Mouse (Mus musculus) neural tube, embryonic 12.5 days (tissue): ENCODE measurements around the gene Gm21958. TPM values are rescaled to one million over a fixed set of nuclear protein-coding genes. Genes with fewer than 3 reads are reported as not detected.
"Not testable (repeated sequence)": the region's sequence is repeated elsewhere in the genome, so short reads cannot be mapped to it uniquely, and the experiment has no call there.

ENCODE experiments used
- ATAC-seq: fragments of 200-750 bp; cut with Nextera tagmentation; 2 replicates; pipeline ENCODE4 v1.8.0; 2017; ENCODE audit warnings: low read depth, mild to moderate bottlenecking, moderate TSS enrichment, moderate library complexity; ENCODE audit not compliant: low FRiP score
- H3K27ac ChIP-seq: fragments of 300-500 bp; sonication (generic); 2 replicates; pipeline ENCODE4 v1.5.1; 2016
- H3K27me3 ChIP-seq: fragments of 300-500 bp; sonication (generic); replicated peaks from 2 replicates; pipeline ENCODE4 v1.6.1; 2016; ENCODE audit warnings: mild to moderate bottlenecking
- H3K36me3 ChIP-seq: fragments of 300-500 bp; sonication (generic); 2 replicates; pipeline ENCODE4 v1.6.1; 2016; ENCODE audit warnings: mild to moderate bottlenecking
- H3K4me1 ChIP-seq: fragments of 300-500 bp; sonication (generic); 2 replicates; pipeline ENCODE4 v1.6.1; 2016
- H3K4me2 ChIP-seq: fragments of 300-500 bp; sonication (generic); replicated peaks from 2 replicates; pipeline ENCODE4 v1.6.1; 2016; ENCODE audit warnings: mild to moderate bottlenecking
- H3K4me3 ChIP-seq: fragments of 300-500 bp; sonication (generic); 2 replicates; pipeline ENCODE4 v1.5.1; 2016
- H3K9ac ChIP-seq: fragments of 300-500 bp; sonication (generic); 2 replicates; pipeline ENCODE4 v1.6.1; 2016; ENCODE audit warnings: mild to moderate bottlenecking
- H3K9me3 ChIP-seq: fragments of 300-500 bp; sonication (generic); 2 replicates; pipeline ENCODE4 v1.6.1; 2016; ENCODE audit warnings: mild to moderate bottlenecking
- WGBS: fragments of 180-500 bp; shearing (Covaris S2); methylation state at CpG from one replicate; pipeline ENCODE4 v1.1.7; 2016; 5-methylcytosine and 5-hydroxymethylcytosine counted together
- polyA plus RNA-seq: library from polyadenylated mRNA; unstranded; fragments of >200 nt; fragmentation: Nextera tagmentation; extraction: Ambion mirVana; gene quantifications from 2 replicates; pipeline ENCODE4 v1.2.1, GENCODE M21; 2016

The Gm21958 gene
- polyA plus RNA-seq, 1 experiment from 2014 or later, result not detected

DNA sequence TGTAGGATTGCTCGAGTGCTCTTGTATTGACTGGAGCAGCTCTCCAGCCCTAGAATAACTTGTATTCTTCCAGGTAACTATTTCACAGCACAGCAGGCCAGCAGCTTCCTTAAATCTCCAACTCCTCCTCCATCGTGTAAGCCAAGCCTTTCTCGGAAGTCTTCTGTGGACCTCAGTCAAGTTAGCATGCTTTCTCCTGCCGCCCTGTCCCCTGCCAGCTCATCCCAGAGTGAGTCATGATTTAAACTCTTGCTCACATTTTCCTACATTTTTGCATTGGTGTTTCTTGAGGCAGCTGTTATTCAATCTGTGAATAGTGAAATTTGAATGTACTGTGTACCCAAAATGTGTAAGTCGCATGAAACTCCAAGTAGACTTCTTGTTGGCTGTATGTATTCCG, 1.3 kb upstream of the Gm21958 start:
- H3K27ac ChIP-seq, result no peak overlapping the region
- no peak overlapping the region for H3K4me2 ChIP-seq
- no peak overlapping the region for H3K9ac ChIP-seq
- no peak for ATAC-seq
- H3K36me3 ChIP-seq, result peaks cover 62% of the 10 kb centered on the region
- 92% methylated on average over 6 of the region's 6 CpGs for WGBS
- no peaks in the 10 kb centered on the region for H3K27me3 ChIP-seq
- no peak overlapping the region for H3K4me3 ChIP-seq
- no peaks in the 10 kb centered on the region for H3K9me3 ChIP-seq
- no peaks in the 10 kb centered on the region for H3K4me1 ChIP-seq

DNA sequence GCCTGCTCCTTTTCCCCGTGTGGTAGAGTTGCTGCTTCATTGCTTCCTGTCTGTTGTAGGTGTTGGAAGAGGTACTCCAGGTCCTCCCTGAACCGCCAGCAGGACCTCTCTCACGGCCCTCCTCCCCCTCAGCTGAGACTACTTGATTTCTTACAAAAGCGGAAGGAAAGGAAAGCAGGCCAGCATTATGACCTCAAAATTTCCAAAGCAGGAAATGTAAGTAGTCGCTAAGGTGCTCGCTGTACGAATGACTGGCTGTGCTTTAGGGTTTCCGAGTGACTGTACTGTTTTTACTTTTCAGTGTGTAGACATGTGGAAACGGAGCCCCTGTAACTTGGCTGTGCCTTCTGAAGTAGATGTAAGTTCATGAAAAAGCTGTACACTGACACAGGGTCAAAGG, 5.2 kb downstream of the Gm21958 start:
- ATAC-seq, result no peak
- Histone ChIP-seq H3K27me3 (no peaks in the 10 kb centered on the region), H3K9me3 (no peaks in the 10 kb centered on the region), H3K4me3 (no peak overlapping the region), H3K9ac (no peak overlapping the region), H3K4me2 (no peak overlapping the region), H3K36me3 (peaks cover 77% of the 10 kb centered on the region), H3K4me1 (no peaks in the 10 kb centered on the region), H3K27ac (no peak overlapping the region)
- 89% methylated on average over 9 of the region's 9 CpGs for WGBS

DNA sequence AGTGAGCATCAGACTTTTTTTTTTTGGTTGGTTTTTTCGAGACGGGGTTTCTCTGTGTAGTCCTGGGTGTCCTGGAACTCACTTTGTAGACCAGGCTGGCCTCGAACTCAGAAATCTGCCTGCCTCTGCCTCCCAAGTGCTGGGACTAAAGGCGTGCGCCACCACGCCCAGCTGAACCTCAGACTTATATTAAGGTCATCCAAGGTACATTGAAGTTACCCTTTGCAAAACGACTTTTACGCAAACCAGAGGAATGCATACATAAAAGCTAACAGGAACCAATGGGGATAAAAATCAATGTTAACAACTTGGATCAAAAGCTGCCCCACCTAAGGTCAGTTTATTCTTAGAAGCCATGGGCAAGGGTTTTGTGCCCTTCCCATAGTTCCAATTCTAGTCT, 10.0 kb downstream of the Gm21958 start:
- peaks cover 68% of the 10 kb centered on the region for H3K36me3 ChIP-seq
- not testable (repeated sequence) for H3K4me1 ChIP-seq, H3K9me3 ChIP-seq, H3K4me2 ChIP-seq, H3K9ac ChIP-seq, H3K27me3 ChIP-seq, ATAC-seq, H3K27ac ChIP-seq, H3K4me3 ChIP-seq
- 98% methylated on average over 8 of the region's 8 CpGs for WGBS

DNA sequence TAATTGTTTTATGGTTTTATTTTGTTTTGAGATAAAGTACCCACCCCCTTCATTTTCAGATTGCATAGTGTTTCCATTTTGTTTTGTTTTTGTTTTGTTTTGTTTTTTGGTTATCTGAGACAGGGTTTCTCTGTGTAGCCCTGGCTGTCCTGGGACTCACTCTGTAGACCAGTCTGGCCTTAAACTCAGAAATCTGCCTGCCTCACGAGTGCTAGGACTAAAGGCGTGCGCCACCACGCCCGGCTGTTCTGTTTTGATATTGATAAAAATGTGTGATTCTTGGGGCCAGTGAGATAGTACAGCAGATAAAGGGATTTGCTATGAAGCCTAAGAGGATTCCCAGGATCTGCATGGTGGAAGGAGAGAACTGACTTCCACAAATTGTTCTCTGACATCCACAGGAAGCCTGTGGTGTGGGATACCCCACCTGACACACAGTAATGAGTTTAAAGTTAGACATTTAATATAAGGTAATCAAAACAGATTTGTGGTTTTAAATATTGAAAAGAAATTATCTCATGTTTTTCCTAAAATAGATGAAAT, 14.3 kb downstream of the Gm21958 start:
- no peak overlapping the region for H3K27ac ChIP-seq
- H3K4me1 ChIP-seq, result no peaks in the 10 kb centered on the region
- H3K4me2 ChIP-seq, result no peak overlapping the region
- WGBS, result 95% methylated on average over 5 of the region's 5 CpGs
- H3K9ac ChIP-seq, result no peak overlapping the region
- no peaks in the 10 kb centered on the region for H3K27me3 ChIP-seq
- no peak overlapping the region for H3K4me3 ChIP-seq
- peaks cover 53% of the 10 kb centered on the region for H3K36me3 ChIP-seq
- no peaks in the 10 kb centered on the region for H3K9me3 ChIP-seq
- ATAC-seq, result no peak

DNA sequence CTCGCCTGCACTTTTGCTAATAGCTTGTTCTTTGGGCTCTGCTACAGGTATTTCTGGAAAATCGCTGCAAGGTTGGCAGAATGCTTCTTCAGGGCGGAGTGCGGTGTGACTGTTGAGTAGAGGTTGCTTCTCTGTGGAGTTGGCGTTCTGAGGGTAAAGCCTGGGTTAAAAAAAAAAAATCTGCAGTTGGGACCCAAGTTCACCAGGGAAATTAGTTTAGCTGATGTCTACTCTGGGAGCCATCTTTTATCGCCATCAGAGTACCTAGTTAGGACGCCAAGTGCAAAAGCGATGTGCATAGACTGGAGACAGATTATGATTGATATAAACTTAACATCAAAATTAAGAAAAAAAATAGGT, 21.1 kb downstream of the Gm21958 start:
- Histone ChIP-seq H3K4me2 (peak overlapping the region; percentile 64), H3K4me3 (peak overlapping the region; percentile 73), H3K27me3 (no peaks in the 10 kb centered on the region), H3K27ac (no peak overlapping the region; the same call in 1 of the 2 replicates), H3K4me1 (0 out of 2 replicates have a peak, but pooled peaks cover 3% of the 10 kb centered on the region), H3K9me3 (no peaks in the 10 kb centered on the region), H3K36me3 (peaks cover 19% of the 10 kb centered on the region), H3K9ac (peak overlapping the region; percentile 59)
- ATAC-seq, result no peak
- WGBS, result 0% methylated on average over 8 of the region's 8 CpGs

DNA sequence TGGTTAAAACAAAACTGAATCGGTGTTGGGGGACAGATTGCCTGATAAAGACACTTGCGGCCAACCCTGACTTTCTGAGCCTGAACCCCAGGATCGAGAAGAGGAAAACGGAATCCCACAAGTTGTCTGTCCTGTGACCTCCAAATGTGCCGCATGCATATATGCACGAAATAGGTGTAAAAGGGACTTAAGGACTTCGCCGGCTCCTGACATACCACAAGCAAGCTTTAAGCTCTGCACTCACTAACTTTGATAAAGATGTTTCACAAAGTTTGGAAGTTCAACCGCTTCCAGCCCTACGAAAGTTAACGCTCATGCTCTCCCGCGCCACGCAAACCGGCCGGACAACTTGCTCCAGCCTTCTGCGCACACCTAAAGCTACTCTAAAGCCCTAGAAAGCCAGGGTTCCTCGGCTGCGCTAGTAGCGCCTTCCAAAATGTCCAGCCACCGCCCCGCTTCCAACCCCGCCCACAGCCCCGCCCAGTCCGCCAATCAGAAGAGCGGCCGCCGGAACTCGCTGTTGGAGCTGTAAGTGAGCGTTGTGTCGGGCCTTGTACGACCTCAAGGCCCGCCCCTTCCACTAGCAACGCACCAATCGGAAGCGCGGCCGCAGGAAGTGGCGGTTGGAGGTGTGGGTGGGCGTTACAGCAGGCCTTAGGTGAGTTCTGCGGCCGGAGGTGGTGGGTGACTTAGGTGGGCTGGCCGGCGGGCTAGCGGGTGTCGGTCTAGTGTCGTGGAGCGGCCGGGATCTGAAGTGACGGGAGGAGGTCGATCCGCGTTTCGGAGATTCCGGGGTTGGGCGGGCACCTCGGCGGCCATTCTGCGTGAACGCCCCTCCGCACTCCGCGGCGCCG, 21.7 kb downstream of the Gm21958 start, which contains the start of gene Supt20:
TSS of gene Supt20 (plus strand) at position 606 of the 854 bp plus-strand sequence.
- peak within 1 kb of the TSS; percentile 73 for H3K4me3 ChIP-seq
- 0 out of 2 replicates have a peak, but pooled peaks cover 3% of the 10 kb centered on the region for H3K4me1 ChIP-seq
- no peaks in the 10 kb centered on the region for H3K27me3 ChIP-seq
- H3K27ac ChIP-seq, result no peak within 1 kb of the TSS; the same call in 1 of the 2 replicates
- peak within 1 kb of the TSS; percentile 64 for H3K4me2 ChIP-seq
- H3K9me3 ChIP-seq, result no peaks in the 10 kb centered on the region
- peaks cover 14% of the 10 kb centered on the region for H3K36me3 ChIP-seq
- H3K9ac ChIP-seq, result peak within 1 kb of the TSS; percentile 59
- 2% methylated on average over 65 of the region's 65 CpGs for WGBS
- ATAC-seq, result peak; percentile 99

DNA sequence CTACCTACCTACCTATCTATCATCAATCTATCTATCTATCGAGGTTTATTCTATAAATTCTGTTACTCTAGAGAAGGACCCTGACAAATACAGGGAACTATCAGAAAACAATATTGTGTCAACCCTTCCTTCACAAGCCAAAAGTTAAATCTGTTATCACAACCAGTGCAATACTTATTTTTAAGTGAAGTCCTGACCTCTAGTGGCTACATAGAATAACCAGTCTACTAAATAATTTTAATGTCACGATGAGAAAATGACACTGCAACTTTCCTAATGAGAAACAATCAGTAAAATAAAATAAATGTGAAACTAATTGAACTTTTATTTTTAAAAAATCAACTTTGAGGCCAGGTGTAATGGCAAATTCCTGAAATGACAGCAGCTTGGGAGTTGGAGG, 25.1 kb downstream of the Gm21958 start:
- no peak overlapping the region for H3K4me2 ChIP-seq
- no peak overlapping the region for H3K9ac ChIP-seq
- no peaks in the 10 kb centered on the region for H3K36me3 ChIP-seq
- no peaks in the 10 kb centered on the region for H3K9me3 ChIP-seq
- WGBS, result 58% methylated on average over 2 of the region's 2 CpGs
- 0 out of 2 replicates have a peak, but pooled peaks cover 3% of the 10 kb centered on the region for H3K4me1 ChIP-seq
- no peak overlapping the region for H3K27ac ChIP-seq
- H3K4me3 ChIP-seq, result no peak overlapping the region
- no peak for ATAC-seq
- no peaks in the 10 kb centered on the region for H3K27me3 ChIP-seq

DNA sequence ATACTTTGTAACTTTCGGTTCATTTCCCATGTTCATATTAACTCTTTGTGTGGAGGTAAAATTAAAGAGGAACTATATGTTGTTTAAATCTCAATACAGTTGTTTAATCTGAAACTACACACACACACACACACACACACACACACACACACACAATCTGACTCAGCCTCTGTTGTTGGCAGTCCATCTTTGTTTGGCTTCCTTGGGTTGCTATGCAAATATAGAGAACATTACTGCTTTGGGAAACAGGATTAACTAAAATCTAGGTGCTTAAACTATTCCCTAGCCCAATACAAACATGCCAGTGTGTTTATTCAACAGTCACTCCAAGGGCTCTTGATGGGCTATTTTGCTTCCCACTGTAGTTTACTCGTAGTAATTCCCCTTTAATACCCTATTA, 26.9 kb downstream of the Gm21958 start:
- H3K36me3 ChIP-seq, result no peaks in the 10 kb centered on the region
- H3K27me3 ChIP-seq, result no peaks in the 10 kb centered on the region
- H3K9ac ChIP-seq, result no peak overlapping the region
- no peak for ATAC-seq
- no peak overlapping the region for H3K4me3 ChIP-seq
- H3K4me2 ChIP-seq, result no peak overlapping the region
- 0 out of 2 replicates have a peak, but pooled peaks cover 3% of the 10 kb centered on the region for H3K4me1 ChIP-seq
- H3K9me3 ChIP-seq, result no peaks in the 10 kb centered on the region
- 74% methylated on average over 2 of the region's 2 CpGs for WGBS
- no peak overlapping the region for H3K27ac ChIP-seq

DNA sequence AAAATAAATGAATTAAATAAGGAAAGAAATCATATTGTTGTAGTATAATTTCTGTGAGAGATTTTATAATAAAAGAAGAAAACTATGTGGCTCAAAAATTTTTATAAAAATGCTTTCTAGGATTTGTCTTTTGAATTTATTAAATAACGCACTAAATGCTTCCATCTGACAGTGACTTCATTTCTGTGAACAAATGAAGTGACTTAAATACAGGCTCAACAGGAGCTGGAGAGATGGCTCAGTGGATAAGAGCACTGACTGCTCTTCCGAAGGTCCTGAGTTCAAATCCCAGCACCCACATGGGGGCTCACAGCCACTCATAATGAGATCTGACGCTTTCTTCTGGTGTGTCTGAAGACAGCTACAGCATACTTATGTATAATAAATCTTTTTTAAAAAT, 29.0 kb downstream of the Gm21958 start:
- 93% methylated on average over 3 of the region's 3 CpGs for WGBS

DNA sequence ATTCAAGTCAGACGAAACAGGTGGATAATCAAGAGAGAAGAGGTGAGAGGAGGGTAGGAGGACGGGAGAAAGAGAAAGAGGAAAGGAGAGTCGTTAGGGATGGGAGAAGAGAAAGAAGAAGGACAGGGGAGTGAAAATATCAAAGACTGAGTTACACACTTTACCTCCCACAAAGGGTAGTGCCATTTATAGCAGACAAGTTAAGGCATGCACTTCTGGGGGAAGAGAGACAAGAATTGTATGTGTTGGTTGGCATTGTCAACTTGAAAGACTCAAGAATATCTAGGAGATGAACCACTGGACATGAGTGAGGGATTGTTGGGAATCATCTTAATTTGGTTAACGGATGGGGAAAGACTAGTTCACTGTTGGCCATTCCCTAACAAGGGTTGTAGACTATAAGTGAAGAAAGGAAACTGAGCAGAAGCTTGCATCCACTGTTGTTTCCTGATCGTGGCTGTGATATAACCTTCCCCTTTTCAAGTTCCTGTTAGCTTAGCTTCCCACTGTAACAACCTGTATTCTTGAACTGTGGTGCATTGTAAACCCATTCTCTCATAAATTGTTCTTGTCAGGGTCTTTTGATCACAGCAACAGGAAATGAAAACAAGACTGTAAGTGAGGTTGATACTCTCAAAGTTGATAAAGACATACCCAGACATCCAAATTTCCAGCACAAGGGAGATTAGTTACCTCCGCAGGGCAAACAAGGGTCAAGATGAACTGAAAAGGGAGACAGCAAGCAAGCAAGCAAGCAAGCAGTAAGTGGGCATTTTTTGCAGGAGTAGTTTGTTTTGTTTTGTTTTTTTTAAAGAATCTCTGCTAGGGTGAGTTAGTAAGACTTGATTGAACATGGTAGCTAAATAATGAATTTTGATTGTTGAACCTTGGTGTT, 32.6 kb downstream of the Gm21958 start:
- Histone ChIP-seq H3K4me2 (no peak overlapping the region), H3K9me3 (no peaks in the 10 kb centered on the region), H3K36me3 (no peaks in the 10 kb centered on the region), H3K4me1 (no peaks in the 10 kb centered on the region), H3K27ac (no peak overlapping the region), H3K4me3 (no peak overlapping the region), H3K27me3 (no peaks in the 10 kb centered on the region), H3K9ac (no peak overlapping the region)
- no peak for ATAC-seq
- whole genome bisulfite sequencing, result 77% methylated on average over 6 of the region's 6 CpGs

More for the DNA sequence above, 29.0 kb downstream of the Gm21958 start:
- H3K4me1 ChIP-seq, result no peaks in the 10 kb centered on the region
- no peaks in the 10 kb centered on the region for H3K9me3 ChIP-seq
- no peak overlapping the region for H3K9ac ChIP-seq
- H3K4me3 ChIP-seq, result no peak overlapping the region
- no peak overlapping the region for H3K4me2 ChIP-seq
- no peak overlapping the region for H3K27ac ChIP-seq
- ATAC-seq, result no peak
- H3K27me3 ChIP-seq, result no peaks in the 10 kb centered on the region
- no peaks in the 10 kb centered on the region for H3K36me3 ChIP-seq

DNA sequence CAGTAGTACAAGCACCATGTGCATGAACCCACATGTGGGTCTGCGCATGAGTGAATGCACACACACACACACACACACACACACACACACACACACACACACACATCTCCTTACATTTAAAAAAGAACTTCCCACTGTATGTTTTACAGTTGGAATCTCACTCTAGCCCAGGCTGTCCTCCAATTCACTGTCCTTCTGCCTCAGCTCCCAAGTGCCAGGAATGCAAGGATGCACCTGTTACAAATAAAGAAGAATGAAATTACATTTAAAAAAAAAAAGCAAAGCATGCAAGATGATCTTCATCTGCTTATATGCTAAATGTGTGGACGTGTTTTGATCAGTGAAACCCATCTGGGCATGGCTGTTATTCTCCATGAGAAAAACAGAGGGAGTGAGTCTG, 37.3 kb downstream of the Gm21958 start:
- Histone ChIP-seq H3K4me1 (no peaks in the 10 kb centered on the region), H3K27ac (no peak overlapping the region), H3K4me3 (no peak overlapping the region), H3K4me2 (no peak overlapping the region), H3K9ac (no peak overlapping the region), H3K9me3 (no peaks in the 10 kb centered on the region), H3K36me3 (no peaks in the 10 kb centered on the region), H3K27me3 (no peaks in the 10 kb centered on the region)
- WGBS, result 84% methylated on average over 2 of the region's 2 CpGs
- ATAC-seq, result no peak
